Mouse (Mus musculus) layer of hippocampus, postnatal 25 days (tissue): ENCODE results near the gene Gm21761. TPM values are rescaled to one million over a fixed set of nuclear protein-coding genes. Genes with fewer than 3 reads are reported as not detected.
"Not testable (repeated sequence)": the region's sequence is repeated elsewhere in the genome, so short reads cannot be mapped to it uniquely, and the experiment has no call there.

Experiments
- DNase-seq, 2 experiments: peaks; one replicate each; pipeline ENCODE4 v3.0.0; 2022; ENCODE audit warnings: mixed read lengths in 2 of 2, low spot score in 1 of 2; ENCODE audit errors: extremely low spot score in 1 of 2
- total RNA-seq, 2 experiments: library from RNA; stranded (reverse); gene quantifications; 2 replicates each; pipeline ENCODE4 v1.2.3; 2021

Gene Gm21761
- total RNA-seq, result not detected

DNA sequence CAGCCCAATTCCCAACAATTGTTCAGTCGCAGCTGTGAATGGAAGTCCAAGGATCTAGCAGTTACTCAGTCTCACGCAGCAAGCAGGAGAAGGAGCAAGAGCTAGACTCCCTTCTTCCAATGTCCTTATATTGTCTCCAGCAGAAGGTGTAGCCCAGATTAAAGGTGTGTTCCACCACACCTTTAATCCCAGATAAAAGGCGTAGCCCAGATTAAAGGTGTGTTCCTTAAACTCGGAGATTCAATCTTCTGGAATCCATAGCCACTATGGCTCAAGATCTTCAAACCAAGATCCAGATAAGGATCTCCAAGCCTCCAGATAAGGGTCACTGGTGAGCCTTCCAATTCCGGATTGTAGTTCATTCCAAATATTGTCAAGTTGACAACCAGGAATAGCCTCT, at the start of gene Gm21761:
Gene Gm21761, minus strand, starts transcription at position 101 of the 400 bp plus-strand sequence.
- not testable (repeated sequence) for DNase-seq

DNA sequence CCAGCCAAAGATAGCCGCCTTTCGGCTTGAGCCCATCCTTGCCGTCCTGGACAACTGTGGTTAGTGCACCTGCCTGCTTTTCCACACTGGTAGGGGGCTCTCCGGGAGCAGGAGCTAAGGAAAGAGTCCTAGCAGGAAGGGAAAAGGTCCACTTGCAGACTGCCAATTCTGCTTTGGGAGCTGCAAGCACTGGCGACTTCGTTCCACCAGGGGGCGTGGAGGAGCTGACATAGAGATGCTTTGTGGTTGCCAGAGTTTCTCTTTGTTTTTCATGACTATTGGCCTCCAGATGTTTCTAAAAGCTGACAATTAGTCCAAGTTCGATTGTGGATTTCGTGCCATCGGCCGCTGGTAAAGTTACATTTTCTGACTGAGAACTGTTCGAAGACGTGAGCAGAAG, 40.1 kb upstream of the Gm21761 start:
- not testable (repeated sequence) for DNase-seq

DNA sequence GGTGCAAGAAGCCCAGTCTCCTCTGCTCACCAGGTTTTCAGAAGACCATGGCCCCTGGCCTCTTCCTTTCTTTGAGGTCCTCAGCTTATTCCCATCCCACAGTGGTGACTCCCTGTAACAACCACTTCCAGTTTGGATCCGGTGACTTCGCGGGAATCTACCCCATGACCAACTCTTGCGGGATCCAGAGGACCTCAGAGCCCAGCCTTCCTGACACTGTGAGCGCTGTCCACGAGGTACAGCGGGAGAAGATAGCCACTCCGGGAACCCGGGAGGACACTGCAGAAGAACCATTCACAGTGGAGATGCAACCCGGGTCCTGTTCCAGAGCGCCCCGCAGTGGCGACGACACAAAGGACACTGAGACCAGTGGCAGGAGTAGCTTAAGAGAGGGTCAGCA, 39.1 kb upstream of the Gm21761 start:
- DNase-seq, result not testable (repeated sequence)

DNA sequence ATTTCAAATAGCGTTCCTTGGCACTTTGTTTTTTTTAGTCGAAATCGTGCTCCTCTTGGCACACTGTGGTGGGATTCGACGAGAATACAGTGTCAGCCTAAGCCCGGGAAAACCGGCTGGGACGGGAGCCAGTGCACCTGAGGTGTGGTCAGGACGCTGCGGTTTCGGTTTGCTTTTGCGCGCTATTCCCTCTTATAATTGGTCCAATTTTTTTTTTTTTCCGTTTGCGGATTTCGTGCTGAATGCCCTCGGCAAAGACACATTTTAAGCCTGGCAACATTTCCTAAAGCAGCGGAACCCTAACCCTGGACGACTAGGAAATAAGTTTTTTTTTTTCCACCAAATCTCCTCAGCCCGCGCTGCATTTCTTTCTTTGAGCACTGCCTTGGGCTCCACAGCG, 36.9 kb upstream of the Gm21761 start:
- DNase-seq, result peak; percentile 5 to 6

DNA sequence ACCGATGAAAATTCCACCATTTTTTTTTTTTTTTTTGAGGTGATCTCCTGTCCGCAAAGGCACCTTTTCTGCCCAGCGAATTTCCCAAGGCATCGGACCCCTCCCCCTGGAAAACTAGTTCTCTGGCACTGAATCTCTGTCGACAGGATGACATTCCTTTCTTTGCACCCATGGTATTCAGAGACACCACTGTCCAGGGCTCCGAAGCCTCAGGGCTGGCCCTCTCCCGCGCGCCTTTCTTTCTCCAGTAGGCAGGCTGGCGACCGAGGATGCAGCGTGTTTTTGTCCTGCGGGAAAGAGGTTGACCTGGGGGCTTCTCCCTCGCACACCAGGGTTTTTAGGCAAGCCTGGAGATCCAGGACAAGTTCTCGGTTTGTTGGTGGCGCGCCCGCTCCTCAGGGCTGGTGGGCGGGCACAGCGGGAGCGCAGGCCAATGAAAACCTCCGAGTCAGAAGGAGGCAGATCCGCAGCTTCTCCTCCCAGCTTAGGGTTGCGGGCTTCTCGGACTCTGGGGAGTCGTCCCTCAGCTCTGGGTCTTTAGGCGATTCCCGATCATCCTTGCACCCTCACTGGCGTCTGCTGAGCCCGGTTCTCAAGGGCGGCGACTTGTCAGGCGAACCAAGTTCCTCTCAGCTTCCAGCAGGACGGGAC, 36.4 kb upstream of the Gm21761 start:
- not testable (repeated sequence) for DNase-seq

DNA sequence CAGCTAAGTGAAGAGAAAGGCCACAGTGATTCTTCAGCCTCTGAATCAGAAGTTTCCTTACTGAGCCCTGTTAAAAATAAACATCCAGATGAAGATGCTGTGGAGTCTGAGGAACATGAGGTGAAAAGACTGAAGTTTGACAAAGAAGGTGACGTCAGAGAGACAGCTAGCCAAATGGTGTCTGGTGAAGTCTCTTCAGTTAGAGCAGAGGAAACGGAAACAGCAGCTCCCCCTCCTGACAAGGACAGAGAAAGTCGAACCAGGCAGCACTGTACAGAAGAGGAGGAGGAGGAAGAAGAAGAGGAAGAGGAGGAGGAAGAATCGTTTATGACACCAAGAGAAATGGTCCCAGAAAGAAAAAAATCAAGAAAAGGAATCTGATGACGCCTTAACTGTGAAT, 33.8 kb upstream of the Gm21761 start:
- not testable (repeated sequence) for DNase-seq

DNA sequence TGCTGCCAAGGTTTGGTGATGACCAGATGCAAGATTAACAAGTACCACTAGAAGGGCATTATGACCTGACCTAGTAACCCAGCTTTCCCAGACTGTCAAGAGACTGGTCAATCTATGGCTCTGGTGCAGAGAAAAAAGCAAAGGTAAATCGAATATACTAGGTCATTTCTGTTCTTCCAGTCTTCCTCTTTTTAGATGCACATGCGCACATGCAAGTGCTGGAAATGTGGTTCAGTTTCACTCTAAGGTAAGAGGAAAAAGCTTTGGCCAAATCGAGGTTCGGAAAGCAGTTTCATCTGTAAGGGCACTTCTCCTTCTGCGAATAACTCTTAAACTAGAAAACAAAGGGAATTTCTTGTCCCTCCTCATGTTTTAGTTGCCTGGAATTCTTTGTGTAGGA, 26.5 kb upstream of the Gm21761 start:
- not testable (repeated sequence) for DNase-seq

DNA sequence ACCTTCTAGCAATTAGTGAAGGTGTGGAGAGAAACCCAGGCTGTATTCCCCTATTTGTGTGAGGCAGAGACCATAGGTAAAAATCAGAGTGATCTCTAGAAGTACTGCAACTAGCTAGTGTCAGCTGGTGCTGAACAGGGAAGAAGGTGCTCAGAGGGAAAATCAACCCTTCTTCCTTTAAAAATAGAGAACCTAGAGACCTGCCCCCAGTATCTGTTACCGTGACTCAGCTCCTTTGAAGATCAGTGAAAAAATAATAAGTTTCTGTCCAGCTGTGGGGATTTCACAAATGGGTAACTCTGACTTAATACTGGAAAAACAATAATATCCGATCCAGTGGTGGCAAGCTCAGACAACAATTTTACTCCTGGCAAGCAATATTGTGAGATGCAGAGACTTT, 26.0 kb upstream of the Gm21761 start:
- not testable (repeated sequence) for DNase-seq

DNA sequence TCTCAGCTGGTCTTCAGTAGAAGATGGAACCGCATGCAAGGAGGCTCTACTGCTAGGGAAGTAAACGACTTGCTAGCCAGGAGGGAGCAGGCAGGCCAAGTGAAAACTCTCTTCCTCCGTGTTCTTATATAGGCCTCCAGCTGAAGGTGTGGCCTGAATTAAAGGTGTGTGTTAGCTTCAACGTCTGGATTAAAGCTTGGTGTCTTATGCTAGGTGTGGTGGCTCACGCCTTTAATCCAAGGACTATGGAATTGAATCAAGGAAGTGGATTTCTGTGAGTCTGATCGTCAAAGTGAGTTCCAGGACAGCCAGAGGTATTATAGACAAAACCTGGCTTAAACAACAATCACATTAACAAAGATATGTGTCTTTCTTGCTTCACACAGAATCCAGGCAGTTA, 21.6 kb upstream of the Gm21761 start, which contains the start of gene B020031M17Rik:
Gene B020031M17Rik, minus strand, starts transcription at position 101 of the 400 bp plus-strand sequence.
- not testable (repeated sequence) for DNase-seq

DNA sequence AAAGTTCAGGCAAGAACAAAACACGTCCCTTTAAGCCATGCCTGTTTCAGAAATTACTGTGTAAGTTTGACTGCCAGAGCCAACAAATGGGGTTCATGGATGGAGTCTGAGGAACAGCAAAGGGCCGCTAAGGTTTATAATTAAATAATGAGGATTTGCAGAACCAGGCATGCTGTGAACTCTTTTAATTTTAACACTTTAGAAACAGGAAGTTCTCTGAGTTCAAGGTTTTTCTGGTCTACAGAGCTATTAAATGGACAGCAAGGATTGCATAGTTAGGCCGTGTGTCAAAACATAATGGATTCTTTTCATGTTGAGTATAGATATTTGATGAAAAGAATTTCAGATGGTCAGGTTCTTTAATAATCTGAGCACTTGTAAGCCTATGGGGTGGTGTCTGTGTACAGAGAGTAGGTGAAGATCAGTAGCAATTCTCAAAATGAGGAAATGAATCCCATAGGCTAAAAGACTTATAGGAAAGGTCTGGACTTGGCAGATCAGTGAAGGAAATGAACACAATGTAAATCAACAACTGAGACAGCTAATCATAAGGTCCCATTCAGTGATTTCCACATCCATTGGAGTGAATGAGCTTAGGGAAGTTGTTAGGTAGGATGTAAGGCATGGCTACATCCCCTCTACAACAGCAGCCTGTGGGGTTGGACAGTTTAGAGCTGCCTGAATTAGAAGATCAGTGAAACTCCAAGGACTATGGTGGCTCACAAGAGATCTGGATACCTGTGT, 4.3 kb downstream of the Gm21761 start:
- not testable (repeated sequence) for DNase-seq

DNA sequence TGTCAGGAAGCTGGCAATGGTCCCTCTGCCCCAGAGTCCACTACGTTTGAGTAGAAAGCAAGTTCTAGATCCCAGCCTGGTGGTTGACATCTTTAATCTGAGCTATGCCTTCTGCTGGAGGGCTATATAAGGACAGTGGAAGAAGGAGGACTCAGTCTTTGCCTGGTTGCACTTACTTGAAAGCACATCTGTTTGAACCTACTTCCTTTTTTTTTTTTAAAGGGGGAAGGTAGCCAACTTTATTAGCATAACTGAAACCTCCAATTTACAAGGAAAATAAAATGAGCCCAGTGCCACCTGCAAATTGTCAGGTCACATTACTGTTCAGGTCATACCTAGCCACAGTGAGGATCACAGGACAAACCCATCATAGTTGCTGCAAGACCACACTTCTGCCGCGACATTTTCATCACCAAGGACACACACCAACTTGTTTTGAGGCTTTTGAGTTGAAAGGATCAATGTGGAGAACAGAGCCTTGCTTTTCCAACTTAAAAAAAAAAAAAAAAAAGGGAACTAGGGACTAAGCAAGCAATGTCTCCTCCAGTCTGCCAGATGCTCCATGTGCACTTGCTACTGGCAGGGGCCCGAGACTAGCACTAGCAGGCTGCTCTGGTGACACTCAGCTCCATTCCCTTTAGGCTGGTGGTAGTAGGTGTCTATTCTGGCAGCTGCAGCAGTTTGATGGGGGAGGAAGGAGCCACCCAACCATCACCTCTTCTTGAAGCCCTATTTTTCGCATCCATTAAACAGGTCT, 11.9 kb downstream of the Gm21761 start:
- DNase-seq, result not testable (repeated sequence)

DNA sequence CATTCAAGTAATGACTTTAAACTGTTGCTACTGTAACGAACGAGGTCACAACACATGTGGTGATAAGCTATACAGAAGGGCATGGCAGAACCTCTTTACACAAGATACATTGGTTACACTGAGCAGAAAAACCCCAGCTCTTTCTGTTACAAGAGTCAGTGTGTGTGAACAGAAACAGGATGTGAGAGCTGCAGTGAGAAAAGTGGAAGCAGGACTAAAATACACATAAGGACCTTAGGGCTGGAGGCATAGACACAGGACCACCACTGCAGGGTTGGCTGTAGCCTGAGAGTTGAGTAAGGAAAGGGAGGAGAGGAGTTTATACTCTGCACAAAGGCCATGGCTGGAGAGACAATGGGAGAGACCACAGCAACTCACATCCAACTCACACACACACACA, 12.6 kb downstream of the Gm21761 start:
- not testable (repeated sequence) for DNase-seq

DNA sequence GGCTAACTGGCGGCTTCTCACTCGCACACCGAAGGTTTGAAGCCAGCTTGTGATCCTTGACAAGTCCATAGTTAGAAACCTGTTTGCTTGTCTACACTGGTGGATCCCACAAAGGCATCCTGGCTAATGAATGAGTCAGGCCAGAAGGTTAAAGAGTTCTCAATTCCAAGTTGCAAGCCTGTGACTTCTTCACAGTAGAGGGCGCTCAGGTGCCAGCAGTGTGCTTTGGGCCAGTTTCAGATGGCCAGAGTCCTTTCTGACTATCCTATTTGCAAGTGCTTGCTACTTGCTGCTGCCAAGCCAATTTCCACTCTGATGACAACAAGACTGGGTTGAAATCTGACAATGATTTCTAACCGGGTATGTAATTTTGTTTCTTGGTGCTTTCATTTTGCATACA, 30.5 kb downstream of the Gm21761 start:
- DNase-seq, result not testable (repeated sequence)

DNA sequence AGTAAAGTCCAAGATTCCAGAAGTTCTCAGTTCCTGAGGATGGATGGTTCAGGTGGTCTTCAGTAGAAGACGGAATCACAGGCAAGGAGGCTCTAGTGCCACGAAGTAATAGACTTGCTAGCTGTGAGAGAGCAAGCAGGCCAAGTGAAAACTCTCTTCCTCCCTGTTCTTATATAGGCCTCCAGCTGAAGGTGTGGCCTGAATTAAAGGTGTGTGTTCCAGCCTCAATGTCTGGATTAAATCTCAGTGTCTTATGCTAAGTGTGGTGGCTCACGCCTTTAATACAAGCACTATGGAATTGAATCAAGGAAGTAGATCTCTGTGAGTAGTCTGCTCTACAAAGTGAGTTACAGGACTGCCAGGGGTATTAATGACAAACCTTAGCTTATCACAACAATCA, 34.4 kb downstream of the Gm21761 start, which contains the start of gene Tcstv1:
Gene Tcstv1, minus strand, starts transcription at position 101 of the 400 bp plus-strand sequence.
- not testable (repeated sequence) for DNase-seq

DNA sequence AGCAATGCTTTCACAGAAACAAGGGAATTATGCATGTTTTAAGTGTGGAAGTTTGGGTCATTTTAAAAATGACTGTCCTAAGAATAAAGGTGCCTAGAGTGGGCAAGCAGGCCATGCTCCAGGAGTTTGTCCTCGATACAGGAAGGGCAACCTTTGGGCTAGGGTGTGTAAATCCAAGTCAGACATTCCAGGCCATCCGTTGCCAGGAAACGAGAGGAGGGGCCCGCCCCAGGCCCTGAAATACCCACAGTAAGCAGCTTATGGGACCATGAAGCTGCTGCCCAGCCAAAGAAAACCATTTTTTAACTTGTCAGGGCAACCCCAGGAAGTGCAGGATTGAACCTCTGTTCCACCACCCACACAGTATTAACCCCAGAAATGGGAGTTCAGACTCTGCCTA, 42.2 kb downstream of the Gm21761 start:
- not testable (repeated sequence) for DNase-seq

DNA sequence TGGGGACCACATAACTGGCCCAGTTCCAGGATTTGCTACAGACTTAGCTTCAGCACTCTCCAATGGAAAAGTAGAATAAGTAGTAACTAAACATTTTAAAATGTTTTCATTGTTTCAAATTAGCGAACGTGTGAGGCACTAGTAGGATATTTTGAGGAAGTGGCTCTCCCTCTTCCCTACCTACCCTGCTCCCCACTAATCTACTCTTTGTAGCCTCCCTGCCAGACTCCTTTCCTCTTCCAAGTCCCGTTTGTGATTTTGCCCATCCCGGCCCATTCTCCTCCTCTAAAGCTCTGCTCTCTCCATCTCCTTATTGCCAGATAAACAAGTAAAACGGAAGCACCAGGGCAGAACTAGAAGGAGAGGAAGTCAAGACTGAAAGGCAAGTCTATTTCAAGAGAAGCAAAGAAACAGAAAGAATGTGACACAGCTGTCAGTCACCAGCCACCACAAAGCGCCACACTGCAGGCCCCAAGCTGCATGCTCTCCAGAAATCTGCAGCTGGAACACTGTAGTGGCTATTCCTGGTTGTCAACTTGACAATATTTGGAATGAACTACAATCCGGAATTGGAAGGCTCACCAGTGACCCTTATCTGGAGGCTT, 64.6 kb downstream of the Gm21761 start:
- not testable (repeated sequence) for DNase-seq

DNA sequence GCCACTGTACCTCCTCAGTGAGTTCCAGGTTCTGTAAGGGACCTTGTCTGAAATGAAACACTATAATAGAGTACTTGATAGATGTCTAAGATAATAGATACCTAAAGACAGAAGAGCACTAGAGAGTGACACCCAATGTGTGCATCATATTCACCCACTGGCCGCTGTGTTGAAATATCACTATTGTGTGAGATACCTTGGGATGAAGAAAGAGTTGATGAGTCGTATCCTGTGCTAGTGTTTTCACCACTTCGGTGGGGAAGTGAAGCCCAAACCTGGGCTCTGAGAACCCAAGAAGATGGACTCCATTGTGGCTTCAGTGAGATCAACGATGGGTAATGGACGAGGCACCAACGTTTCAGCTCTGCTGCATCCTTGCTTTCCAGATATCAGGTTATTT, 66.7 kb downstream of the Gm21761 start:
- DNase-seq, result not testable (repeated sequence)
